Mouse (Mus musculus) ovary, adult 18-20 months (tissue): ENCODE data around the gene Srpk2.
"Not testable (repeated sequence)": the region's sequence is repeated elsewhere in the genome, so short reads cannot be mapped to it uniquely, and the experiment has no call there.

ENCODE experiments used
- DNase-seq: peaks from one replicate; pipeline ENCODE4 v3.0.0; 2022; ENCODE audit warnings: low spot score, mixed read lengths

Srpk2 gene

DNA sequence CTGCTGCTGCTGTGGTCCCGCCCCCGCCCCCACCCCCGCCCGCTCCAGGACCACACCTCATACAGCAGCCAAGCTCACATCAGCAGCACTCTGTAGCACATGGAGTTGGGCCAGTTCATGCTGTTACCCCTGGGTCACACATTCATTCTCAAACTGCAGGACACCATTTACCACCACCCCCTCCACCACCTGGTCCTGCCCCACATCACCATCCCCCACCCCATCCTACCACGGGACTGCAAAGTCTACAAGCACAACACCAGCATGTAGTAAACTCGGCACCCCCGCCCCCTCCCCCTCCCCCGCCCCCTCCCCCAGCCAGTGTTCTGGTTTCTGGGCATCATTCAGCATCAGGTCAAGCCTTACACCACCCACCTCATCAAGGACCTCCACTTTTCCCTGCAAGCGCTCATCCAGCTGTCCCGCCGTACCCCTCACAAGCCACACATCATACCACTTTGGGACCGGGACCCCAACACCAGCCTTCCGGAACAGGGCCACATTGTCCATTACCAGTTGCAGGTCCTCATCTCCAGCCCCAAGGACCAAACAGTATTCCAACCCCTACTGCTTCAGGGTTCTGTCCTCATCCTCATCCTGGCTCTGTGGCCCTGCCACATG is 182.0 kb downstream of the Srpk2 start:
- no peak for DNase-seq

DNA sequence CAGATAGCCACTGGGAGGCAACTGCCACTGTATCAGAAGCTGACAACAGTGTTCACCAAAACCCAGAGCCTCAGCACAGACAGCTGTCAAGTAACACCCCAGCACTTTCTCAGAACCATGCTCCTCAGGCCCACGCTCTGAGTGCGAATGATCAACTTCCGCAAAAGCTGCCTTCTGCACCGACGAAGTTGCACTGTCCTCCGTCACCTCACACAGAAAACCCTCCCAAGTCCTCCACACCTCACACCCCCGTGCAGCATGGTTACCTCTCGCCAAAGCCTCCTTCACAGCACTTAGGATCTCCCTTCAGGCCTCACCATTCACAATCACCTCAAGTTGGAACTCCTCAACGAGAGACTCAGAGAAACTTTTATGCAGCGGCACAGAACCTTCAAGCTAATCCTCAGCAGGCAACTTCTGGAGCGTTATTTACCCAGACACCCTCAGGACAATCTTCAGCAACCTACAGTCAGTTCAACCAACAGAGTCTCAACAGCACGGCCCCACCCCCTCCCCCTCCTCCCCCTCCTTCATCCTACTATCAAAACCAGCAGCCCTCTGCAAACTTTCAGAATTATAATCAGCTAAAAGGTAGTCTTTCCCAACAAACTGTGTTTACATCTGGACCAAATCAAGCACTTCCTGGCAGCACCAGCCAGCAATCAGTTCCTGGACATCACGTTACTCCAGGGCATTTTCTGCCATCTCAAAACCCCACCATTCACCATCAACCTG is 182.7 kb downstream of the Srpk2 start:
- DNase-seq = no peak

- DNase-seq = no peak
These were observed 183.7 kb downstream of the Srpk2 start for GRCm38 (mm10) chr5:23500715-23501114.

DNA sequence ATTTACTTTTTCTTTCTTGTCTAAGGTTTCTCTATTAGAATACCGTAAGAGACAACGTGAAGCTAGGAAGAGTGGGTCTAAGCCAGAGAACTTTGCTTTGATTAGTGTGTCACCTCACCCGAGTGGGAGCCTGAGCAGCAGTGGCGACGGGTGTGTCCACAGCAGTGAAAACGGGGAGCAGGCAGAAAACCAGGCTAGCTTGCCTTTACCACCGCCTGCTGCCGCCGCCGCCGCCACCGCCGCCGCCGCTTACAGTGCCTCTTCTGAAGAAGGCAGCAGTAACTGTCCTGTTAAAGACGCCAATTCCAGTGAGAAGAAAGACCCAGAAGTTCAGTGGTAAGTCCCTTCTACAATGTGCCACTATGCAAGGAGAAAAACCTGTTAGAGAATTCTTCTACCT is 185.2 kb downstream of the Srpk2 start:
- no peak for DNase-seq

- no peak for DNase-seq
These were observed 186.5 kb downstream of the Srpk2 start for GRCm38 (mm10) chr5:23497920-23498319.

GRCm38 (mm10) chr5:23496933-23497332 is 187.5 kb downstream of the Srpk2 start:
- DNase-seq = no peak

DNA sequence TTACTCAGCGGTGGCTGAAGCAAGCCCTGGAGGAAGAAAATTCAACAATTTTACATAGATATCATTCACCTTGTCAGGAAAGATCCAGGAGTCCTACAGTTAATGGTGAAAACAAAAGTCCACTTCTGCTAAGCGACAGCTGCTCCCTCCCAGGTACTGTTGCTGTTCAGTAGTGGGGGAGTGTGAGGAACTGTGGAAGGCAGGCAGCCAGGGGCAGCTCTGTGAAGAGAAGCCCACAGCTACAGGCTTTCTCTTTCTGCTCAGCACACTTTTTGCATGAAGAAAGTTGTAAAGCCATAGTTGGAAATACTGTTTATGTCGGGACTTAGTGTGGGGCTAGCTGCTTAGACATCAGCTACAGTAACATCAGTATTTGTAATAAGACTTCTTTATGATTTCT is 188.0 kb downstream of the Srpk2 start:
- DNase-seq = no peak

- no peak for DNase-seq
These were observed 193.6 kb downstream of the Srpk2 start for GRCm38 (mm10) chr5:23490797-23491196.

- no peak for DNase-seq
These were observed 195.2 kb downstream of the Srpk2 start for GRCm38 (mm10) chr5:23489231-23489630.

DNA sequence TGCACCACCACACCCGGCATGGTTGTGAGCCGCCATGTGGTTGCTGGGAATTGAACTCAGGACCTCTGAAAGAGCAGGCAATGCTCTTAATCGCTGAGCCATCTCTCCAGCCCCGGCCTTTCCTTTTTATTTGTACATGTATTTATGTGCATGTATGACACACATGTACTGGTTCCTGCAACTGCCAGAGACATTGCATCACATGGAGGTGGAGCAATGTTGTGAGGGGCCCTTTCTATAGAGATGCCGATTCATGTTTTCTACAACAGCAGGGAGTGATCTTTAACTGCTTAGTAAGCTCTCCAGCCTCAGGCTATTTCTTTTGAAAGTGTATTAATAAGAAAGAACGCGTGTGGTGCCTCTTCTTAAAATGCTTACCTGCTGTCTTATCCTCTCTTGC is 200.6 kb downstream of the Srpk2 start:
- no peak for DNase-seq

GRCm38 (mm10) chr5:23473098-23473873 is 211.1 kb downstream of the Srpk2 start:
- no peak for DNase-seq

GRCm38 (mm10) chr5:23466546-23466945 is 217.9 kb downstream of the Srpk2 start:
- no peak for DNase-seq

GRCm38 (mm10) chr5:23464743-23465142 is 219.7 kb downstream of the Srpk2 start:
- DNase-seq = no peak

- no peak for DNase-seq
These were observed 220.2 kb downstream of the Srpk2 start for GRCm38 (mm10) chr5:23464247-23464646.

GRCm38 (mm10) chr5:23461688-23462087 is 222.7 kb downstream of the Srpk2 start:
- DNase-seq = no peak

DNA sequence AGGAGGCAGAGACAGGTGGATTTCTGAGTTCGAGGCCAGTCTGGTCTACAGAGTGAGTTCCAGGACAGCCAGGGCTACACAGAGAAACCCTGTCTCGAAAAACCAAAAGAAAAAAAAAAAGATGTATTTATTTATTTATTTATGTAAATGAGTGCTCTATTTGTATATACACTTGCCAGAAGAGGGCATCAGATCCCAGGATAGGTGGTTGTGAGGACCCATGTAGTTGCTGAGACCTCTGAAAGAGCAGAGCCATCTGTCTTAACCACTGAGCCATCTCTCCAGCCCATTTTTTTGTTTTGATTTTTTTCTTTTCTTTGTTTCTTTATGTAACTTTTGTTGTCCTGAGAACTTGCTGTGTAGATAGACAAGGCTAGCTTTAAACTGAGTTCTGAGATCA is 230.9 kb downstream of the Srpk2 start:
- not testable (repeated sequence) for DNase-seq
